Mouse (Mus musculus): Measurements from ENCODE around the gene Lrcol1. TPM values are rescaled to one million over a fixed set of nuclear protein-coding genes. Genes with fewer than 3 reads are reported as not detected.

Gene Lrcol1
- not detected in 2 replicates for polyA plus RNA-seq (2014; fragmentation: Nextera tagmentation; extraction: Ambion mirVana)

DNA sequence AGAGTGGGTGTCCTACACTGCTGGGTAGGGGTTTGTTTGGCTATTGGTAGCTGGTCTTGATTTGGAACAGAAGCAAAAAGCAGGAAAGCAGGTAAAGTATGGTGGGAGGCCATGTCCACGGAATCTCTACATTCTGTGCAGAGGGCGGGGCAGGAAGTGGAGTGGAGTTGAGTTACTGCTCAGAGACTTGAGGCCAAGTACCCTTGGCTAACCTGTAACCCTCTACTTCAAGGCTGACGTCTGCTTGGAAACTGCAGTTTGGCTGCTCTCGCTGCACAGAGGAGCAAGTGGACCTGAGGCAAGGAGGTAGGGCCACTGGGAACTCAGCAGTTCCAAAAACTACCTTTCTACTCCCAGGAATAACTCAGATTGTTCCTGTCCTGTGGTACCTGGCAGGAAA is at the start of gene Lrcol1:
TSS of gene Lrcol1 (plus strand) at position 207 of the 400 bp plus-strand sequence.
- WGBS, result 82% methylated on average over 4 of the region's 4 CpGs
- DNase-seq (ENCODE audit: low spot score) (no peak), ATAC-seq (ENCODE audit: insufficient number of reproducible peaks, low FRiP score, low TSS enrichment, low read depth) (no peak)
- H3K27me3 ChIP-seq (ENCODE audit: control insufficient read depth, insufficient read depth, low read length), result peaks cover 23% of the 10 kb centered on the region
- no peaks in the 10 kb centered on the region for H3K9me3 ChIP-seq (ENCODE audit: control insufficient read depth, low read length)
- H3K9ac ChIP-seq (ENCODE audit: low read length), result no peak within 1 kb of the TSS
- no peak within 1 kb of the TSS for H3K27ac ChIP-seq (replicated peaks; ENCODE audit: low read depth, low read length)
- H3K36me3 ChIP-seq (ENCODE audit: control insufficient read depth, insufficient read depth, low read length), result no peaks in the 10 kb centered on the region
- no peak within 1 kb of the TSS for H3K4me2 ChIP-seq (ENCODE audit: low read depth, severe bottlenecking)
- peaks cover 5% of the 10 kb centered on the region for H3K4me1 ChIP-seq (ENCODE audit: control insufficient read depth, insufficient read depth, low read length)
- H3K4me3 ChIP-seq (ENCODE audit: low read depth, low read length), result no peak within 1 kb of the TSS

DNA sequence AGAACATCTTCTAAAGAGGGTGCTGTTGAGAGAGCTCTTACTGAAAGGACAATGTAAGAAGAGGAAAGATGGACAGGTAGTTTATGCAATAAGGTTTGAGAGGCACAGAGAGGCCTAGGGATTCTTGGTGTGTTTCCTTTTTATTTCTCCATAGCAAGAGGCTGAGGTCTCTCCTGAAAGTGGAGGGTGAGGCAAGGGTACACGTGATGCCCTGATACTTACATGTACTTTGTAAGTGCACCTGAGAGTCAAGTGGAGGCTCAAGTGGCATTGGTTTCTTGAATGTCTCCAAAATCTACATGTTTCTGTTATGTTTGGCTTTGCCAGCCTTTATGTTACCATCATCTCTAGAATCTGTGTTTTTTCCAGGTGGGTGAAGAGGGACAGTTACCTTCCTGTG is 47.9 kb upstream of the Lrcol1 start:
- peaks cover 23% of the 10 kb centered on the region for H3K36me3 ChIP-seq (ENCODE audit: control insufficient read depth, insufficient read depth, low read length)
- H3K4me3 ChIP-seq (ENCODE audit: low read depth, low read length), result no peak overlapping the region
- ATAC-seq (ENCODE audit: insufficient number of reproducible peaks, low FRiP score, low TSS enrichment, low read depth), result no peak
- no peak overlapping the region for H3K4me2 ChIP-seq (ENCODE audit: low read depth, severe bottlenecking)
- 89% methylated on average over 1 of the region's 1 CpGs for WGBS
- H3K9ac ChIP-seq (ENCODE audit: low read length), result no peak overlapping the region
- H3K4me1 ChIP-seq (ENCODE audit: control insufficient read depth, insufficient read depth, low read length), result no peaks in the 10 kb centered on the region
- H3K9me3 ChIP-seq (ENCODE audit: control insufficient read depth, low read length), result no peaks in the 10 kb centered on the region
- no peaks in the 10 kb centered on the region for H3K27me3 ChIP-seq (ENCODE audit: control insufficient read depth, insufficient read depth, low read length)
- no peak for DNase-seq (ENCODE audit: low spot score)
- H3K27ac ChIP-seq (replicated peaks; ENCODE audit: low read depth, low read length), result no peak overlapping the region

DNA sequence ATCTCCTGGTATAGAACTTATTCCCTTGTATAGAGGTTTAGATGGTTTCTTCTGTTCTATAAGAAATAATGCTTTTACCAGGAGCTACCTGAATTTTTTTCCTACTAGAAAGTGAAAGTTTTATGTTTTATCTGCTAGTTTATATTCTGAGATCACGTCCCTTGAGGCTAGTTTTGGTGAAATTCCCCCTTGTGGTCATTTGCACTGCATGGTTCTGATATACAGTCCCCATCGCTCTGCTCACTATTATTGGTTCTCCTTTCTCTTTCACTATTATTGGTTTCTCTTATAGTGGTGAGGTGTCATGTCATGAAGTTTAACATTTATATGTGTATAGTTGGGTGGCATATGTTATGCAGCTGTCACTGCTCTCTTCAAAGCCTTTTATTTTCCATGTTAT is 43.9 kb upstream of the Lrcol1 start:
- Histone ChIP-seq H3K27ac (replicated peaks; ENCODE audit: low read depth, low read length) (no peak overlapping the region), H3K27me3 (ENCODE audit: control insufficient read depth, insufficient read depth, low read length) (no peaks in the 10 kb centered on the region), H3K9ac (ENCODE audit: low read length) (no peak overlapping the region), H3K36me3 (ENCODE audit: control insufficient read depth, insufficient read depth, low read length) (peaks cover 22% of the 10 kb centered on the region), H3K4me3 (ENCODE audit: low read depth, low read length) (no peak overlapping the region), H3K4me2 (ENCODE audit: low read depth, severe bottlenecking) (no peak overlapping the region), H3K9me3 (ENCODE audit: control insufficient read depth, low read length) (no peaks in the 10 kb centered on the region), H3K4me1 (ENCODE audit: control insufficient read depth, insufficient read depth, low read length) (no peaks in the 10 kb centered on the region)
- ATAC-seq (ENCODE audit: insufficient number of reproducible peaks, low FRiP score, low TSS enrichment, low read depth) (no peak), DNase-seq (ENCODE audit: low spot score) (no peak)
- WGBS, result 95% methylated on average over 2 of the region's 2 CpGs

DNA sequence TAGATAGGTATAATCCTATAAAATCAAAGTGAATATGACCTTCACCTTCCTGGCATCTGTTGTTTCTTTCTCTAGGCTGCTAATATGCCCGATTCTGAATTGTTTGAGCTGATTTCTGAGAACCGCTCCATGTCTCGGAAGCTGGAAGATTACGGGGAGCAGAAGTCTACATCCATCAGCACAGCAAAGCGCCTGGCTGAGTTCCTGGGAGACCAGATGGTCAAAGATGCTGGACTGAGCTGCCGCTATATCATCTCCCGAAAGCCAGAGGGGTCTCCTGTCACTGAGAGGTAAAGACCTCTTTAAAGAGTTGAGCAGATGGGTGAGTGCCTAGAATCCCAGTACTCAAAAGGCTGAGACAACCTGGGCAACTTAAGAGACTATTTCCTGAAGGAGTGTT is 35.7 kb upstream of the Lrcol1 start:
- ATAC-seq (ENCODE audit: insufficient number of reproducible peaks, low FRiP score, low TSS enrichment, low read depth), result no peak
- H3K4me3 ChIP-seq (ENCODE audit: low read depth, low read length), result no peak overlapping the region
- no peaks in the 10 kb centered on the region for H3K9me3 ChIP-seq (ENCODE audit: control insufficient read depth, low read length)
- no peaks in the 10 kb centered on the region for H3K4me1 ChIP-seq (ENCODE audit: control insufficient read depth, insufficient read depth, low read length)
- no peak overlapping the region for H3K27ac ChIP-seq (replicated peaks; ENCODE audit: low read depth, low read length)
- no peak overlapping the region for H3K4me2 ChIP-seq (ENCODE audit: low read depth, severe bottlenecking)
- no peaks in the 10 kb centered on the region for H3K27me3 ChIP-seq (ENCODE audit: control insufficient read depth, insufficient read depth, low read length)
- DNase-seq (ENCODE audit: low spot score), result no peak
- H3K36me3 ChIP-seq (ENCODE audit: control insufficient read depth, insufficient read depth, low read length), result peaks cover 24% of the 10 kb centered on the region; the same call in 1 of the 2 replicates
- H3K9ac ChIP-seq (ENCODE audit: low read length), result no peak overlapping the region
- WGBS, result 97% methylated on average over 7 of the region's 7 CpGs

DNA sequence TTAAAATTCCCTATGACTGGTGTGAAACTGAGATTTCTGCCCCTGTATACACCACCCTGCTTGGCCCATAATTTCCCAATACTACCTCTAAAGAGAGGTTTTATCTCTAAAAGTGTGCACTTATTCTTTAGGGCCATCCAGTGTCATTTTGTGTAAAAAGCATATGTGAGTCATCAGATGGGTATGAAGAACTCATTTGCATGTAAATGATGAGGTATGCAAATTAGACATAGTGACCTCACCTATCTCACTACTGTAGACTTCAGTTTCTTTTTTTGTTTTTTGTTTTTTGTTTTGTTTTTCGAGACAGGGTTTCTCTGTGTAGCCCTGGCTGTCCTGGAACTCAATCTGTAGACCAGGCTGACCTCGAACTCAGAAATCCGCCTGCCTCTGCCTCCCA is 31.4 kb upstream of the Lrcol1 start:
- Histone ChIP-seq H3K27ac (replicated peaks; ENCODE audit: low read depth, low read length) (no peak overlapping the region), H3K4me2 (ENCODE audit: low read depth, severe bottlenecking) (no peak overlapping the region), H3K4me1 (ENCODE audit: control insufficient read depth, insufficient read depth, low read length) (no peaks in the 10 kb centered on the region), H3K36me3 (ENCODE audit: control insufficient read depth, insufficient read depth, low read length) (peaks cover 18% of the 10 kb centered on the region; the same call in 1 of the 2 replicates), H3K9me3 (ENCODE audit: control insufficient read depth, low read length) (no peaks in the 10 kb centered on the region), H3K27me3 (ENCODE audit: control insufficient read depth, insufficient read depth, low read length) (no peaks in the 10 kb centered on the region), H3K4me3 (ENCODE audit: low read depth, low read length) (no peak overlapping the region), H3K9ac (ENCODE audit: low read length) (no peak overlapping the region)
- WGBS, result 85% methylated on average over 3 of the region's 3 CpGs
- no peak for DNase-seq (ENCODE audit: low spot score)
- no peak for ATAC-seq (ENCODE audit: insufficient number of reproducible peaks, low FRiP score, low TSS enrichment, low read depth)

DNA sequence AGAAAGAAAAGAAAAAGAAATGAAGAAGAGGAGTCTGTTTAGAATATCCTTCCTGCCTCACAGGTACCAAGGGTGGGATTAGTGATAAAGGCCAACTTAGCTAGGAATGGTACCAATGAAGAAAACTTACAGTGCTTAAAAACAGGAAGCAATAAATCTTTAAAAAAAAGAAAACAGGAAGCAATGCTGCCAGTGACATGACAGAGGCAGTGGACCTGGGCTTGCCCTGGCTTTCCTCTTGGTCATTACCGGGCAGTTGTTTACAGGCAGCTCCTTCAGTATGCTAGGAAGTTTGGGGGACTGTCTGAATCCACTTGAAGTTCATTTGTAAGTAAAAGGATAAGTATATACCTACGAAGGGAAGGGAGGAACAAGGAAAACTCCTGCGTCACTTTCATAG is 14.0 kb upstream of the Lrcol1 start:
- H3K9ac ChIP-seq (ENCODE audit: low read length), result no peak overlapping the region

DNA sequence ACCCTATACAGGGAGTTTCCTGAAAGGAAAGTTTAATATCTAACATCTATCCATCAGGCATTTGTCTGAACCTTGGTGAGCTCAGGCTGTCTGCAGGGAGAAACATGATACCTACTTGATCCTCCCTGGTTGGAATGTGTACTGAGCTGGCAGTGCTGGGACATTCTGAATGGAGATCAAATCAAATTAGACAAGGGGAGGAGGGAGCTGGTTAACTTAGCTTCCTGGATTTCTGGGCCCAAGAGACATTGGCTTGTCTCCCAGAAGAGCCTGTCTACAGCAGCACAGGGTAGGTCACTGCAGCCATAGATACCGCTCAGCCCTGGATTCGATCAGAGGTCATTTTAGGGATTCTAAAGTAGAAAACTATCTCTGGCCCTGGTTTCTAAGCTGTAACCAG is 5.7 kb upstream of the Lrcol1 start:
- Histone ChIP-seq H3K9ac (ENCODE audit: low read length) (no peak overlapping the region), H3K27ac (replicated peaks; ENCODE audit: low read depth, low read length) (no peak overlapping the region), H3K36me3 (ENCODE audit: control insufficient read depth, insufficient read depth, low read length) (peaks cover 19% of the 10 kb centered on the region), H3K27me3 (ENCODE audit: control insufficient read depth, insufficient read depth, low read length) (peaks cover 23% of the 10 kb centered on the region), H3K4me3 (ENCODE audit: low read depth, low read length) (no peak overlapping the region), H3K9me3 (ENCODE audit: control insufficient read depth, low read length) (no peaks in the 10 kb centered on the region), H3K4me2 (ENCODE audit: low read depth, severe bottlenecking) (no peak overlapping the region), H3K4me1 (ENCODE audit: control insufficient read depth, insufficient read depth, low read length) (peaks cover 5% of the 10 kb centered on the region)
- 94% methylated on average over 2 of the region's 2 CpGs for whole genome bisulfite sequencing
- DNase-seq (ENCODE audit: low spot score), result no peak
- no peak for ATAC-seq (ENCODE audit: insufficient number of reproducible peaks, low FRiP score, low TSS enrichment, low read depth)

More for the DNA sequence above, 14.0 kb upstream of the Lrcol1 start:
- peaks cover 30% of the 10 kb centered on the region for H3K36me3 ChIP-seq (ENCODE audit: control insufficient read depth, insufficient read depth, low read length)
- no peak overlapping the region for H3K27ac ChIP-seq (replicated peaks; ENCODE audit: low read depth, low read length)
- no peak overlapping the region for H3K4me2 ChIP-seq (ENCODE audit: low read depth, severe bottlenecking)
- ATAC-seq (ENCODE audit: insufficient number of reproducible peaks, low FRiP score, low TSS enrichment, low read depth), result no peak
- H3K4me3 ChIP-seq (ENCODE audit: low read depth, low read length), result no peak overlapping the region
- H3K9me3 ChIP-seq (ENCODE audit: control insufficient read depth, low read length), result no peaks in the 10 kb centered on the region
- no peak for DNase-seq (ENCODE audit: low spot score)
- 77% methylated on average over 3 of the region's 3 CpGs for WGBS
- H3K27me3 ChIP-seq (ENCODE audit: control insufficient read depth, insufficient read depth, low read length), result no peaks in the 10 kb centered on the region
- H3K4me1 ChIP-seq (ENCODE audit: control insufficient read depth, insufficient read depth, low read length), result no peaks in the 10 kb centered on the region

DNA sequence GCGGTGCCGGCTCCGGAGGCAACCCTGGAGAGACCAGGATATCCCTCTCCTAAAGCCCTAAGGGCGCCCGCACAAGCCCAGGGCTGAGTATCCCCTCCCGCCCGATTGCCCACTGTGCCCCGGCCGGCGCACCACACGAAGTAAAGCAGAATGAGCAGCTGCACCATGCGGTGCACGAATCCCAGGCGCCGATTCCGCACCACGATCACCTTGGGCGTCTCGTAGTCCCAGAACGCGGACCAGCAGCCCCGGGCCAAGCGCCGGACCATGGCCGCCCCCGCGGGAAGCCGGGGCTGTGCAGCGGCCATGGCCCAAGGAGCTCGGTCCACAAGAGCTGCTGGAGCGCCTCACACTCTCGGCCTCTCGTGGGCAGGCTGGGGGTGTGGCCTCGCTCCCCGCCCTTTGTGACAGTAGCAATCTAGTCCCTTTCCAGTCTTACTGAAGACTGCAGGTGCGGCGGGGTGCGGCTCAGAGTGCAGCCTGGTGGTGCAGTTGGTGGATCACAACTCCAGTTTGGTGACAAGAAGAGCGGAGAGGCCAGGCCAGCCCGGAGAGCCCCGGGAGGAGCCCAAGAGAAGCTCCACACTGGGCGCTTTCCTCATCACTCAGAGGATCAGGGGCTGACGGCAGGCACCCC is 1.8 kb upstream of the Lrcol1 start, which contains the start of gene P2rx2:
TSS of gene P2rx2 (minus strand) at position 565 of the 637 bp plus-strand sequence.
- peak; percentile 45; the same call in 1 of the 2 replicates for ATAC-seq (ENCODE audit: insufficient number of reproducible peaks, low FRiP score, low TSS enrichment, low read depth)
- Histone ChIP-seq H3K27me3 (ENCODE audit: control insufficient read depth, insufficient read depth, low read length) (peaks cover 23% of the 10 kb centered on the region), H3K27ac (replicated peaks; ENCODE audit: low read depth, low read length) (no peak within 1 kb of the TSS)

DNA sequence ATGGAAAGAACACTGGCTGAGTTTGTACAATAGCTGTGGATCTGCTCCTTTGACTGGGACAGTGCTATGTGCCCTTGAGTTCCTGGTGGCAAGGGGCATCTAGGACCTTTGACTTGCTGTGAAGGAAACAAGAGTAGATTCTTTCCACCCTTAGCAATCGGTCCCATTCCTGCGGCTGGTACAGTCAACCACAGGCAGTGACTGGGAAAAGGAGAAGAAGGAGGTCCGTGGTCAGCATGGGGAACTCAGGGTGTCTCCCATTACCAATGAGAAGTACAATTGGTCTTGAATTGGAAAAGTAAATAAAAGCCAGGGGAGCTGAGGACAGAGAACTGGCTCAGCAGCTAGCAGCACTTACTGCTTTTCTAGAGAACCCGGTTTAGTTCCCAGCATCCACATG is 1.0 kb downstream of the Lrcol1 start:
- Histone ChIP-seq H3K27ac (replicated peaks; ENCODE audit: low read depth, low read length) (no peak overlapping the region), H3K9me3 (ENCODE audit: control insufficient read depth, low read length) (no peaks in the 10 kb centered on the region), H3K36me3 (ENCODE audit: control insufficient read depth, insufficient read depth, low read length) (no peaks in the 10 kb centered on the region), H3K4me2 (ENCODE audit: low read depth, severe bottlenecking) (no peak overlapping the region), H3K4me3 (ENCODE audit: low read depth, low read length) (no peak overlapping the region), H3K27me3 (ENCODE audit: control insufficient read depth, insufficient read depth, low read length) (peaks cover 23% of the 10 kb centered on the region), H3K9ac (ENCODE audit: low read length) (no peak overlapping the region), H3K4me1 (ENCODE audit: control insufficient read depth, insufficient read depth, low read length) (peaks cover 5% of the 10 kb centered on the region)
- DNase-seq (ENCODE audit: low spot score) (no peak), ATAC-seq (ENCODE audit: insufficient number of reproducible peaks, low FRiP score, low TSS enrichment, low read depth) (no peak)
- 91% methylated on average over 4 of the region's 4 CpGs for WGBS

More for the DNA sequence above, 1.8 kb upstream of the Lrcol1 start, which contains the start of gene P2rx2:
- Histone ChIP-seq H3K4me2 (ENCODE audit: low read depth, severe bottlenecking) (peak within 1 kb of the TSS; percentile 86), H3K4me3 (ENCODE audit: low read depth, low read length) (peak within 1 kb of the TSS; percentile 44), H3K9ac (ENCODE audit: low read length) (peak within 1 kb of the TSS; percentile 47), H3K4me1 (ENCODE audit: control insufficient read depth, insufficient read depth, low read length) (peaks cover 5% of the 10 kb centered on the region), H3K36me3 (ENCODE audit: control insufficient read depth, insufficient read depth, low read length) (no peaks in the 10 kb centered on the region), H3K9me3 (ENCODE audit: control insufficient read depth, low read length) (no peaks in the 10 kb centered on the region)
- peak; percentile 66 for DNase-seq (ENCODE audit: low spot score)
- 1% methylated on average over 43 of the region's 43 CpGs for WGBS

Measured in limb, embryonic 11.5 days (tissue).